Mouse (Mus musculus): ENCODE data around the gene Mical3. TPM values are rescaled to one million over a fixed set of nuclear protein-coding genes. Genes with fewer than 3 reads are reported as not detected.
A peak's percentile ranks its signal among the peaks of the same experiment; 100 is the strongest.

The Mical3 gene
- polyA plus RNA-seq, 1 experiment: 63.6 TPM

DNA sequence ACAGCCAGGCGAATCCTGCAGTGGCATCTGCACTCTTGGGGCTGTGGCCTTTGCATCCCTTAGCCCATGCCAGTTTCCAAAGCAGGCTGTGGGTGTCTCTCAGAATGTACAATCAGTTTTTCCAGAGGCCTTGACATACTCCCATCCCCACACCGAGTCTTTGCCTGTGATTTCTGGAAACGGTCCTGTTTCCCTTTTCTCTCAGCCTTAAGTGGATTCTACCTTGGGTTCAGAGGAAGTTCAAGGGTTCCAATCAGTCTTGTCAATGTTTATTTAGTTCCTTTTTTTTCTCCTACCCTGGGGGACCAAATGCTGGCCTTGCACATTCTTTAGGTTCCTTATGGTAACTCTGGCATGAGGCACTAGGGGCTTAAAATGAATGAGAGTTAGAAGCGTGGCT lies 16.0 kb upstream of the Mical3 start:
- no peak for DNase-seq (ENCODE audit: extremely low spot score in 1 of 2, low spot score in 1 of 2)

- DNase-seq (ENCODE audit: extremely low spot score in 1 of 2, low spot score in 1 of 2): no peak
Observed at GRCm38 (mm10) chr6:121145906-121146305, 15.1 kb upstream of the Mical3 start.

GRCm38 (mm10) chr6:121145010-121145604 lies 14.3 kb upstream of the Mical3 start:
- no peak for DNase-seq (ENCODE audit: extremely low spot score in 1 of 2, low spot score in 1 of 2)

GRCm38 (mm10) chr6:121144066-121144465 lies 13.3 kb upstream of the Mical3 start:
- DNase-seq (ENCODE audit: extremely low spot score in 1 of 2, low spot score in 1 of 2): no peak

DNA sequence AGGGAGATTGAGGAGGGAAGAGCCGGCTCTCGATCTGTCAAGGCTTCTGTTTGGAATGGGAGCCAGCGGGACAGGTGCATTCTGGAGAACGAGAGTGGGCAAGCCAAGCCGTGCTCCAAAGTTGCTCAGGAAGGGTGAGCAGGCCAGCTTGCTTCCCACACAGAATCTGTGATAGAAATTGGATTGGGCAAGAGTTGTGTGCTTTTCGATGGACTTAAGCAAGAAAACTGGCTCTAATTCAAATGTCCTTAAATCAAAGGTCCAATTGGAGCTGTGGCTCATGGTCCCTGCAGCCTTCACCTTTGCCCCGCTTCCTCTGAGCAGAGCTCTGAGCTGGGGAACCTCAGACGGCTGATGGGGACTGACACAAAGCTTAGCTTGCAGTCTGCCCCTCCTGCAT lies 12.6 kb upstream of the Mical3 start:
- DNase-seq (ENCODE audit: extremely low spot score in 1 of 2, low spot score in 1 of 2): no peak

- DNase-seq (ENCODE audit: extremely low spot score in 1 of 2, low spot score in 1 of 2): no peak
Observed at GRCm38 (mm10) chr6:121142298-121142697, 11.5 kb upstream of the Mical3 start.

- no peak for DNase-seq (ENCODE audit: extremely low spot score in 1 of 2, low spot score in 1 of 2)
Observed at GRCm38 (mm10) chr6:121139271-121139670, 8.5 kb upstream of the Mical3 start.

GRCm38 (mm10) chr6:121138338-121139040 lies 7.7 kb upstream of the Mical3 start:
- no peak for DNase-seq (ENCODE audit: extremely low spot score in 1 of 2, low spot score in 1 of 2)

DNA sequence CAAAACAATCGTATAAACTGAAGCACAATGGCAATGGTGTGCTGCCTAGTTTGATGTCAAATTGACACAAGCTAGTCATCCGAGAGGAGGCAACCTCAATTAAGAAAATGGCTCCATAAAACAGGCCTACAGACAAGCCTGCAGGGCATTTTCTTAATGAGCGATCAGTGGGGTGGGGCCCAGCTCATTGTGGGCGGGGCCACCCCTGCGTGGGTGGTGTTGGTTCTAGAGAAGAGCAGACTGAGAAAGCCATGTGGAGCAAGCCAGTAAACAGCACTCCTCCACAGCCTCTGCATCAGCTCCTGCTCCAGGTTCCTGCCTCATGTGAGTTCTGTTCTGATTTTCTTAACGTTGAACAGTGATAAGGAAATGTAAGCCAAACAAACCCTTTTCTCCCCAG lies 6.4 kb upstream of the Mical3 start:
- DNase-seq (ENCODE audit: extremely low spot score in 1 of 2, low spot score in 1 of 2): no peak

DNA sequence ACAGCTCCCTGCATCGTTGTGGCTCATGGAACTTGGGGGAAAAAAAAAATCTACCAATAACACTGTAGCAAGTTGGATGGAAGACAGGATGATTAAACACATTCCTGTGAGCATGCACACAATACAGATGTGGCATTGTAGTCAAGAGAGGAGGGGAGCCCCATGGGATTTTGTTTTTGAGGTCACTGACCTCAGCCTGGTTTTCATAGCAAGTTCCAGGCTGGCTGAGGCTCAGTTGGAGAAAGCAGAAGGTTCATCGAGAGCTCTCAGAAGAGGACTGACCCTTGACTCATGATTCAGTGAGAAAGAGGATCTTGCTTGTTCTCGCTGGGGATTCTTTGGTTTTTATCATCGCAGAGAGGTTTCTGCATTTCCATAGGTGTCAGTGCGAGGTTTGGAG lies 4.1 kb upstream of the Mical3 start:
- DNase-seq (ENCODE audit: extremely low spot score in 1 of 2, low spot score in 1 of 2): no peak

DNA sequence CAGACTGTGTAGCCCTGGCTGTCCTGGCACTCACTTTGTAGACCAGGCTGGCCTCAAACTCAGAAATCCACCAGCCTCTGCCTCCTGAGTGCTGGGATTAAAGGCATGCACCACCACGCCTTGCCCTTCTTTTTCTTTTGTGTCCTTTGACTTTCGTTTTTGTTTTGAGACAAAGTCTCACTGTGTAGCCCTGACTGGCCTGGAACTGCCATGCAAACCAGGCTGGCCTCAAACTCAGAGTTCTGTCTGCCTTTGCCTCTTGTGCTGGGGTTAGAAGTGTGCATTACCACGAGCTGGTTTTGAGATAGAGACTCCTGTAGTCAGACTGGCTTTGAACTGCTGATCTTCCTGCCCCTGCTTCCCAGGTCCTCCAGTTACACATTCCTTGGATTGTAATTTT lies 3.5 kb upstream of the Mical3 start:
- no peak for DNase-seq (ENCODE audit: extremely low spot score in 1 of 2, low spot score in 1 of 2)

DNA sequence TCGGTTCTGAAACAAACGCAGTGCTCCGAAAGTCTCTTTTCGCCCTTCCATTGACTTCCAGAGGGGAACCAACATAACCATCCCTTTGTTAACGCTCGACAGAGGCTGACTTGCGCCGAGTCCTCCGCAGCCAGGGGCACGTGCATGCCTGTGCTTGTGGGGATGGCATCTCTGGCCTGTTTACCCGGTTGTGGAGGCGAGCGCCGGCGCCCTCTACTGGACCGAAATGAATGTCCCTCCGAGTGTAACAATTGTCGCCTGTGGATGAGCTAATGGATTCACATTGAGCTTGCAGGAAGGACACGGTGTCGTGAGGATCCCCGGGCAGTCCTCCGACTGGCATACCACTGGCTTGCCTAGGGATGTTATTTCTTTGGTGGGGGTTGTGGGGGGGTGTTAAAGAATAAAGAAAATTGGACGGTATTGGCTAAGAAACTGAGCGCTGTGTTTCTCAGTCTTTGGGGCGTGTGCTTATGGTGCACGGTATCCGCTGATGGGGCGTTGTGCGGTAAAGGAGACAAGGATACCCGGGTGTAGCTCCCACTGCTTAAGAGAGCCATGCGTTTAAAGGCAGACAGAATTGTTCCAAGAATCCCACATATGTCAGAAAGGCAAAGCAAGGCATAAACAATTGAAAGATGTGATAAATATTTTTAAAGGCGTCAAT lies 627 bp downstream of the Mical3 start:
- DNase-seq (ENCODE audit: extremely low spot score in 1 of 2, low spot score in 1 of 2): peak; percentile 89 to 93

- DNase-seq (ENCODE audit: extremely low spot score in 1 of 2, low spot score in 1 of 2): peak in 1 of 2 experiments; percentile 50
Observed at GRCm38 (mm10) chr6:121129506-121129905, 1.3 kb downstream of the Mical3 start.

DNA sequence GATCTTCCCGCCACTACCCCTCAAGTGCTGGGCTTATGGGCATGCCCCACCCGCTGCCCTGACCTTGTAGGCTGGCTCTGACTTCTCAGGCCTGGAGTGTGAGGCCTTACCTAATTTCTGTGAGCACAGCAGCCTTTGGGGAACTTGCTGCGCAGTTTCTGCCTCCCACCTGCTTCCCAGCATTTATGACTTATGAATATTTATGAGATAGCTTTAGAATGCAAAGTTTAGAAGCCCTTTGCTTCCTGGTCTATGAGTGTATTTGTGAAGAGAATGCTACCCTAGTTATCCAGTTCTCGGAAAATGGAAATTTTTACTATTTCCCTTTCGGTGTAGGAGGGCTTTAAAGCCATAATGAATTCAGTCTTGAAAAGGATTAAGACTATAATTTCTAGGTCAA lies 2.1 kb downstream of the Mical3 start:
- DNase-seq (ENCODE audit: extremely low spot score in 1 of 2, low spot score in 1 of 2): peak in 1 of 2 experiments; percentile 58

- DNase-seq (ENCODE audit: extremely low spot score in 1 of 2, low spot score in 1 of 2): no peak
Observed at GRCm38 (mm10) chr6:121127726-121128125, 3.1 kb downstream of the Mical3 start.

GRCm38 (mm10) chr6:121126202-121126601 lies 4.6 kb downstream of the Mical3 start:
- DNase-seq (ENCODE audit: extremely low spot score in 1 of 2, low spot score in 1 of 2): no peak

- DNase-seq (ENCODE audit: extremely low spot score in 1 of 2, low spot score in 1 of 2): no peak
Observed at GRCm38 (mm10) chr6:121122739-121123241, 8.0 kb downstream of the Mical3 start.

DNA sequence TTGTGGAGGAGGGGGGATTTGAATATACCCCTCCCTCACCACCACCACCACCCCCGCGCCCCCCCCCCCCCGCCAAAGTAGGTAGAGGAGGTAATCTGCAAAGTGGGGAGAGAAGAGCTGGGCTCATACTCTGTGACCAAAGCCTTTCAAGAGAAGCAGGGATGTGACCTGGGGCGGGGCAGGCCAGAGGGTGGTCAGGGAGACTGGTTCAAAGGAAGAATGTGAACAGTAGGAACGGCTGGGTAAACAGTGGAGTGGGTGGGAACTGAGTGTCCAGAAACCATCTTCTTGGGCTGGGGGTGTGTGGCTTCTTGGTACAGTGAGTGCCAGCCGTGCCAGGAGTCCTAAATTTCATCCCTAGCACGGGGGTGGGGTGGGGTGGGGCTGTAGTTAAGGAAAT lies 10.0 kb downstream of the Mical3 start:
- DNase-seq (ENCODE audit: extremely low spot score in 1 of 2, low spot score in 1 of 2): no peak

- DNase-seq (ENCODE audit: extremely low spot score in 1 of 2, low spot score in 1 of 2): no peak
Observed at GRCm38 (mm10) chr6:121117971-121118755, 12.6 kb downstream of the Mical3 start.

GRCm38 (mm10) chr6:121117142-121117541 lies 13.7 kb downstream of the Mical3 start:
- no peak for DNase-seq (ENCODE audit: extremely low spot score in 1 of 2, low spot score in 1 of 2)

GRCm38 (mm10) chr6:121116434-121116833 lies 14.4 kb downstream of the Mical3 start:
- DNase-seq (ENCODE audit: extremely low spot score in 1 of 2, low spot score in 1 of 2): no peak

All from frontal cortex, adult 2 months (tissue).